Mouse (Mus musculus) lung, embryonic 15.5 days (tissue): ENCODE results near the gene Epha1. TPM values are rescaled to one million over a fixed set of nuclear protein-coding genes. Genes with fewer than 3 reads are reported as not detected.
A peak's percentile ranks its signal among the peaks of the same experiment; 100 is the strongest.

Experiments used
- ATAC-seq: fragments of 200-750 bp; cut with Nextera tagmentation; 2 replicates; pipeline ENCODE4 v1.8.0; 2017; ENCODE audit warnings: moderate number of reproducible peaks, borderline replicate concordance; ENCODE audit not compliant: low FRiP score, low TSS enrichment; ENCODE audit errors: extremely low read depth
- H3K27ac ChIP-seq: fragments of 300-500 bp; sonication (generic); 2 replicates; pipeline ENCODE4 v1.5.1; 2015; ENCODE audit warnings: moderate library complexity, mild to moderate bottlenecking, inconsistent platforms
- H3K27me3 ChIP-seq: fragments of 300-500 bp; sonication (generic); 2 replicates; pipeline ENCODE4 v1.6.1; 2015; ENCODE audit warnings: inconsistent platforms
- H3K36me3 ChIP-seq: fragments of 300-500 bp; sonication (generic); 2 replicates; pipeline ENCODE4 v1.6.1; 2015; ENCODE audit warnings: inconsistent platforms
- H3K4me1 ChIP-seq: fragments of 300-500 bp; sonication (generic); 2 replicates; pipeline ENCODE4 v1.6.1; 2015; ENCODE audit warnings: inconsistent platforms
- H3K4me2 ChIP-seq: fragments of 300-500 bp; sonication (generic); 2 replicates; pipeline ENCODE4 v1.6.1; 2015; ENCODE audit warnings: inconsistent platforms, mild to moderate bottlenecking, moderate library complexity
- H3K4me3 ChIP-seq: fragments of 300-500 bp; sonication (generic); 2 replicates; pipeline ENCODE4 v1.5.1; 2015; ENCODE audit warnings: mild to moderate bottlenecking, inconsistent platforms
- H3K9ac ChIP-seq: fragments of 300-500 bp; sonication (generic); 2 replicates; pipeline ENCODE4 v1.6.1; 2015; ENCODE audit warnings: inconsistent platforms
- H3K9me3 ChIP-seq: fragments of 300-500 bp; sonication (generic); 2 replicates; pipeline ENCODE4 v1.6.1; 2016; ENCODE audit warnings: inconsistent platforms
- WGBS: fragments of 180-500 bp; shearing (Covaris S2); methylation state at CpG from one replicate; pipeline ENCODE4 v1.1.7; 2015; 5-methylcytosine and 5-hydroxymethylcytosine counted together
- polyA plus RNA-seq: library from polyadenylated mRNA; unstranded; fragments of >200 nt; fragmentation: Nextera tagmentation; extraction: Ambion mirVana; gene quantifications from 2 replicates; pipeline ENCODE4 v1.2.1, GENCODE M21; 2015

Gene Epha1
- polyA plus RNA-seq, 1 experiment from 2014 or later: 16.9 TPM

- Histone ChIP-seq H3K27me3 (no peaks in the 10 kb centered on the region), H3K27ac (no peak overlapping the region), H3K4me2 (no peak overlapping the region), H3K4me3 (no peak overlapping the region), H3K36me3 (no peaks in the 10 kb centered on the region), H3K9ac (no peak overlapping the region), H3K9me3 (no peaks in the 10 kb centered on the region), H3K4me1 (no peaks in the 10 kb centered on the region)
- ATAC-seq: no peak
- whole genome bisulfite sequencing: 86% methylated on average over 3 of the region's 3 CpGs
Observed at GRCm38 (mm10) chr6:42330946-42331345, 42.1 kb downstream of the Epha1 start.

- H3K4me2 ChIP-seq: no peak overlapping the region
- H3K27me3 ChIP-seq: peaks cover 2% of the 10 kb centered on the region; the same call in 1 of the 2 replicates
- no peak overlapping the region for H3K27ac ChIP-seq
- H3K36me3 ChIP-seq: no peaks in the 10 kb centered on the region
- H3K9me3 ChIP-seq: no peaks in the 10 kb centered on the region
- no peaks in the 10 kb centered on the region for H3K4me1 ChIP-seq
- H3K4me3 ChIP-seq: no peak overlapping the region
- ATAC-seq: no peak
- no peak overlapping the region for H3K9ac ChIP-seq
- WGBS: 83% methylated on average over 3 of the region's 3 CpGs
Observed at GRCm38 (mm10) chr6:42330216-42330615, 42.9 kb downstream of the Epha1 start.

GRCm38 (mm10) chr6:42328757-42329156 is 44.3 kb downstream of the Epha1 start:
- no peaks in the 10 kb centered on the region for H3K9me3 ChIP-seq
- no peak overlapping the region for H3K27ac ChIP-seq
- peaks cover 12% of the 10 kb centered on the region for H3K4me1 ChIP-seq
- no peak overlapping the region for H3K4me3 ChIP-seq
- 63% methylated on average over 3 of the region's 3 CpGs for WGBS
- H3K36me3 ChIP-seq: no peaks in the 10 kb centered on the region
- ATAC-seq: no peak
- no peak overlapping the region for H3K9ac ChIP-seq
- H3K4me2 ChIP-seq: no peak overlapping the region
- peaks cover 17% of the 10 kb centered on the region for H3K27me3 ChIP-seq

- no peak for ATAC-seq
- H3K27ac ChIP-seq: no peak overlapping the region
- H3K4me1 ChIP-seq: peaks cover 17% of the 10 kb centered on the region
- H3K4me3 ChIP-seq: no peak overlapping the region
- H3K27me3 ChIP-seq: peaks cover 39% of the 10 kb centered on the region
- H3K4me2 ChIP-seq: no peak overlapping the region
- H3K9me3 ChIP-seq: no peaks in the 10 kb centered on the region
- H3K9ac ChIP-seq: no peak overlapping the region
- WGBS: 83% methylated on average over 3 of the region's 3 CpGs
- H3K36me3 ChIP-seq: no peaks in the 10 kb centered on the region
Observed at GRCm38 (mm10) chr6:42326509-42326908, 46.6 kb downstream of the Epha1 start.

- WGBS: 3% methylated on average over 7 of the region's 7 CpGs
- Histone ChIP-seq H3K4me3 (peak overlapping the region; percentile 64), H3K9me3 (no peaks in the 10 kb centered on the region), H3K4me1 (peaks cover 17% of the 10 kb centered on the region), H3K27me3 (peaks cover 40% of the 10 kb centered on the region), H3K36me3 (no peaks in the 10 kb centered on the region), H3K9ac (peak overlapping the region; percentile 29; the same call in 1 of the 2 replicates), H3K27ac (no peak overlapping the region), H3K4me2 (peak overlapping the region; percentile 100)
- ATAC-seq: peak; percentile 29; the same call in 1 of the 2 replicates
Observed at GRCm38 (mm10) chr6:42325268-42325609, 47.8 kb downstream of the Epha1 start.

GRCm38 (mm10) chr6:42324482-42325267 is 48.4 kb downstream of the Epha1 start, which contains the start of gene Fam131b:
Gene Fam131b (minus strand): TSS chr6:42324643.
- Histone ChIP-seq H3K9me3 (no peaks in the 10 kb centered on the region), H3K36me3 (no peaks in the 10 kb centered on the region), H3K27me3 (peaks cover 40% of the 10 kb centered on the region), H3K4me3 (peak within 1 kb of the TSS; percentile 64), H3K27ac (no peak within 1 kb of the TSS), H3K4me1 (peaks cover 17% of the 10 kb centered on the region), H3K4me2 (peak within 1 kb of the TSS; percentile 100), H3K9ac (peak within 1 kb of the TSS; percentile 29)
- ATAC-seq: peak; percentile 71; the same call in 1 of the 2 replicates
- 2% methylated on average over 53 of the region's 68 CpGs for WGBS

GRCm38 (mm10) chr6:42324067-42324481 is 49.0 kb downstream of the Epha1 start:
- Histone ChIP-seq H3K4me2 (peak overlapping the region; percentile 100), H3K36me3 (no peaks in the 10 kb centered on the region), H3K9me3 (no peaks in the 10 kb centered on the region), H3K27ac (no peak overlapping the region), H3K4me1 (peaks cover 17% of the 10 kb centered on the region), H3K4me3 (peak overlapping the region; percentile 64), H3K9ac (peak overlapping the region; percentile 29), H3K27me3 (peaks cover 40% of the 10 kb centered on the region)
- ATAC-seq: peak; percentile 72
- WGBS: under 1% methylated on average over 15 of the region's 32 CpGs

GRCm38 (mm10) chr6:42323371-42324066 is 49.5 kb downstream of the Epha1 start:
- Histone ChIP-seq H3K4me2 (peak overlapping the region; percentile 100), H3K4me3 (peak overlapping the region; percentile 64), H3K27ac (no peak overlapping the region), H3K36me3 (no peaks in the 10 kb centered on the region), H3K9ac (peak overlapping the region; percentile 29), H3K27me3 (peaks cover 40% of the 10 kb centered on the region), H3K9me3 (no peaks in the 10 kb centered on the region), H3K4me1 (peaks cover 17% of the 10 kb centered on the region)
- ATAC-seq: no peak
- WGBS: 1% methylated on average over 28 of the region's 28 CpGs

GRCm38 (mm10) chr6:42318293-42318692 is 54.8 kb downstream of the Epha1 start:
- 71% methylated on average over 4 of the region's 4 CpGs for WGBS
- Histone ChIP-seq H3K9ac (no peak overlapping the region), H3K4me1 (peaks cover under 1% of the 10 kb centered on the region; the same call in 1 of the 2 replicates), H3K4me2 (no peak overlapping the region), H3K27me3 (peaks cover 18% of the 10 kb centered on the region), H3K9me3 (no peaks in the 10 kb centered on the region), H3K27ac (no peak overlapping the region), H3K36me3 (no peaks in the 10 kb centered on the region), H3K4me3 (no peak overlapping the region)
- no peak for ATAC-seq

GRCm38 (mm10) chr6:42310427-42311053 is 62.5 kb downstream of the Epha1 start:
- 81% methylated on average over 2 of the region's 2 CpGs for WGBS
- H3K9ac ChIP-seq: no peak overlapping the region
- no peak for ATAC-seq
- no peak overlapping the region for H3K4me2 ChIP-seq
- no peak overlapping the region for H3K4me3 ChIP-seq
- H3K27me3 ChIP-seq: no peaks in the 10 kb centered on the region
- no peaks in the 10 kb centered on the region for H3K4me1 ChIP-seq
- no peaks in the 10 kb centered on the region for H3K36me3 ChIP-seq
- no peaks in the 10 kb centered on the region for H3K9me3 ChIP-seq
- H3K27ac ChIP-seq: no peak overlapping the region

- no peaks in the 10 kb centered on the region for H3K4me1 ChIP-seq
- H3K4me2 ChIP-seq: no peak overlapping the region
- no peak overlapping the region for H3K4me3 ChIP-seq
- H3K27me3 ChIP-seq: no peaks in the 10 kb centered on the region
- 44% methylated on average over 8 of the region's 8 CpGs for WGBS
- no peak overlapping the region for H3K9ac ChIP-seq
- no peaks in the 10 kb centered on the region for H3K9me3 ChIP-seq
- ATAC-seq: no peak
- H3K27ac ChIP-seq: no peak overlapping the region
- H3K36me3 ChIP-seq: no peaks in the 10 kb centered on the region
Observed at GRCm38 (mm10) chr6:42309816-42310378, 63.2 kb downstream of the Epha1 start.
